Mouse (Mus musculus) liver, postnatal 0 days (tissue): ENCODE results near the gene Hist1h3e.

Experiments
- CTCF ChIP-seq: sonication (generic); IDR thresholded peaks from 2 replicates; pipeline ENCODE4 v1.5.1; 2016; ENCODE audit warnings: antibody characterized with exemption, low read depth
- EP300 ChIP-seq: IDR thresholded peaks from 2 replicates; pipeline ENCODE4 v1.6.1; 2016; ENCODE audit warnings: antibody characterized with exemption, low read depth, mild to moderate bottlenecking

GRCm38 (mm10) chr13:23541497-23541896, 20.7 kb downstream of the Hist1h3e start:
- TF ChIP-seq CTCF, result no peak
- no peak for TF ChIP-seq EP300
